Mouse (Mus musculus) kidney, adult 2 months (tissue): Measurements from ENCODE around the gene Adamts10. TPM values are rescaled to one million over a fixed set of nuclear protein-coding genes. Genes with fewer than 3 reads are reported as not detected.

Experiments
- DNase-seq: peaks from one replicate; pipeline ENCODE4 v3.0.0; 2021
- H3K27ac ChIP-seq: fragments of 200-500 bp; 2 replicates; pipeline ENCODE4 v1.5.1; 2012; ENCODE audit warnings: low read depth, low read length, control low read depth, inconsistent platforms; ENCODE audit not compliant: insufficient read depth
- H3K27me3 ChIP-seq: fragments of 200-500 bp; replicated peaks from 2 replicates; pipeline ENCODE4 v1.6.1; 2012; ENCODE audit warnings: mild to moderate bottlenecking, moderate library complexity, low read length, inconsistent platforms; ENCODE audit not compliant: control insufficient read depth, insufficient read depth
- H3K36me3 ChIP-seq: fragments of 200-500 bp; 2 replicates; pipeline ENCODE4 v1.6.1; 2012; ENCODE audit warnings: mild to moderate bottlenecking, moderate library complexity, low read length, inconsistent platforms; ENCODE audit not compliant: control insufficient read depth, insufficient read depth
- H3K4me1 ChIP-seq: fragments of 200-500 bp; 2 replicates; pipeline ENCODE4 v1.6.1; 2011; ENCODE audit warnings: low read length; ENCODE audit not compliant: control insufficient read depth, insufficient read depth
- H3K4me3 ChIP-seq: fragments of 200-500 bp; 2 replicates; pipeline ENCODE4 v1.5.1; 2011; ENCODE audit warnings: mild to moderate bottlenecking, low read depth, low read length, control low read depth; ENCODE audit not compliant: insufficient read depth
- CTCF ChIP-seq: fragments of 200-500 bp; conservative IDR thresholded peaks from 2 replicates; pipeline ENCODE4 v1.5.1; 2011; ENCODE audit warnings: low read depth, mild to moderate bottlenecking, control low read depth, low read length, moderate library complexity, mixed read lengths; ENCODE audit not compliant: insufficient read depth, insufficient read length
- POLR2A ChIP-seq: fragments of 200-500 bp; IDR thresholded peaks from one replicate; pipeline ENCODE4 v1.6.1; 2011; ENCODE audit warnings: low read depth, low read length, control low read depth
- WGBS: fragments of 180-500 bp; shearing (Covaris S2); methylation state at CpG from one replicate; pipeline ENCODE4 v1.1.7; 2018; 5-methylcytosine and 5-hydroxymethylcytosine counted together
- polyA plus RNA-seq: library from polyadenylated mRNA; depleted of rRNA; stranded (reverse); fragments of >200 nt; gene quantifications from 2 replicates; pipeline ENCODE4 v1.2.3, GENCODE M21; 2012

Gene Adamts10
- polyA plus RNA-seq, 1 experiment: 31.4 TPM

- no peak for TF ChIP-seq POLR2A
- TF ChIP-seq CTCF: no peak
- 51% methylated on average over 2 of the region's 2 CpGs for WGBS
- Histone ChIP-seq H3K4me1 (no peaks in the 10 kb centered on the region), H3K36me3 (no peaks in the 10 kb centered on the region), H3K27me3 (no peaks in the 10 kb centered on the region), H3K27ac (no peak overlapping the region; the same call in 1 of the 2 replicates), H3K4me3 (peak overlapping the region; percentile 72)
- peak; percentile 6 for DNase-seq
Measured at GRCm38 (mm10) chr17:33524806-33525373, 886 bp downstream of the Adamts10 start.

DNA sequence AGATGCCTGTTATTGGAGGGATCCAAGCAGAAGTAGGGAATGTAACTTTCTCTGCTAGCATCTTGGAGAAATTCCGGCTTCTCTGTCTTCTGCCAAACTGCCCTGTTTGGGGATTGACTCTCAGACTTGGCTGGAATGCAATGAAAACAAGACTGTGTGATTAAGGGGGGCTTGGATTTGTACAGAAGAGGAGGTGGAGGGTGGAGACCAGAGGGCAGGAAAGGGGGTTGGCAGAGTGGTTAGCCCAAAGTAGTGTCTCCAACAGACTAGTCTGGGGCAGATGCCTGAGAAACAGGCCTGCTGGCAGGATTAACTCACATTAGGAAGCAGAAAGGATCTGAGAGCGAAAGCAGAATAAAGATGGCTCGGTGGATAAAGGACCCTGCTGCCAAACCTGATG, 2.5 kb downstream of the Adamts10 start:
- Histone ChIP-seq H3K27ac (no peak overlapping the region), H3K4me1 (no peaks in the 10 kb centered on the region), H3K4me3 (no peak overlapping the region), H3K36me3 (no peaks in the 10 kb centered on the region), H3K27me3 (no peaks in the 10 kb centered on the region)
- WGBS: 66% methylated on average over 3 of the region's 3 CpGs
- TF ChIP-seq CTCF (no peak), POLR2A (no peak)
- peak; percentile 47 for DNase-seq

DNA sequence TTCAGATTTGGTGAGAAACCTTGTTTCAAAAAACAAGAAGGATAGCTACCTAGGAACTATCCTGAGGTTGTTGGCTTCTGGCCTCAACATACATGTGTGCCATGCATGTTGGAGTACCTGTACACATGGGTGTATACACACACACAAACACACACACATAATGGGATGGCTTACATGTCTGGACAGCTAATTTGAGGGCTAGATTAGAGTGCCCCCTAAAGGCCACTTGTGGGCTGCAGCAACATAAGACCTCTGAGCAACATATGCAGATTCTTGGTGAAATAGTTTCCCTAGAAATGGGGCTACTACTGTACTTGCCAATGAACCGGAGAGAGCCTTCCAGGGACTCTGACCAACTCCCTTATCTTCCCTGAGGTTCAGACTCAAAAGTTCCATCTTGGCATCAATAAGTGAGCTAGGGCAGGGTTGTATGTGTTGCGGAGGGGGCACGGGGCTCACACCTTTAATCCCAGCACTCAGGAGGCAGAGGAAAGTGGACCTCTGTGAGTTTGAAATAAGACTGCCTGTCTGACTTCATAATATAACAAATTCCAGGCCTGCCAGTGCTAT, 15.2 kb downstream of the Adamts10 start:
- WGBS: 90% methylated on average over 3 of the region's 3 CpGs
- H3K4me3 ChIP-seq: no peak overlapping the region
- TF ChIP-seq POLR2A (no peak), CTCF (peak; percentile 69)
- H3K4me1 ChIP-seq: no peaks in the 10 kb centered on the region
- no peaks in the 10 kb centered on the region for H3K27me3 ChIP-seq
- no peak overlapping the region for H3K27ac ChIP-seq
- DNase-seq: peak; percentile 61
- no peaks in the 10 kb centered on the region for H3K36me3 ChIP-seq

GRCm38 (mm10) chr17:33539878-33540277, 15.9 kb downstream of the Adamts10 start:
- no peaks in the 10 kb centered on the region for H3K4me1 ChIP-seq
- DNase-seq: no peak
- WGBS: 95% methylated on average over 4 of the region's 4 CpGs
- no peak overlapping the region for H3K27ac ChIP-seq
- H3K4me3 ChIP-seq: no peak overlapping the region
- no peaks in the 10 kb centered on the region for H3K27me3 ChIP-seq
- TF ChIP-seq POLR2A: no peak
- TF ChIP-seq CTCF: no peak
- H3K36me3 ChIP-seq: no peaks in the 10 kb centered on the region

GRCm38 (mm10) chr17:33549212-33549611, 25.2 kb downstream of the Adamts10 start:
- Histone ChIP-seq H3K27ac (no peak overlapping the region), H3K36me3 (no peaks in the 10 kb centered on the region), H3K4me3 (no peak overlapping the region), H3K4me1 (no peaks in the 10 kb centered on the region), H3K27me3 (no peaks in the 10 kb centered on the region)
- 87% methylated on average over 6 of the region's 6 CpGs for WGBS
- DNase-seq: no peak
- TF ChIP-seq POLR2A (no peak), CTCF (no peak)

- WGBS: 75% methylated on average over 10 of the region's 10 CpGs
- DNase-seq: no peak
- H3K4me1 ChIP-seq: no peaks in the 10 kb centered on the region
- no peak overlapping the region for H3K27ac ChIP-seq
- no peak overlapping the region for H3K4me3 ChIP-seq
- no peaks in the 10 kb centered on the region for H3K27me3 ChIP-seq
- no peak for TF ChIP-seq CTCF
- TF ChIP-seq POLR2A: no peak
- H3K36me3 ChIP-seq: no peaks in the 10 kb centered on the region
Measured at GRCm38 (mm10) chr17:33550388-33550787, 26.4 kb downstream of the Adamts10 start.

DNA sequence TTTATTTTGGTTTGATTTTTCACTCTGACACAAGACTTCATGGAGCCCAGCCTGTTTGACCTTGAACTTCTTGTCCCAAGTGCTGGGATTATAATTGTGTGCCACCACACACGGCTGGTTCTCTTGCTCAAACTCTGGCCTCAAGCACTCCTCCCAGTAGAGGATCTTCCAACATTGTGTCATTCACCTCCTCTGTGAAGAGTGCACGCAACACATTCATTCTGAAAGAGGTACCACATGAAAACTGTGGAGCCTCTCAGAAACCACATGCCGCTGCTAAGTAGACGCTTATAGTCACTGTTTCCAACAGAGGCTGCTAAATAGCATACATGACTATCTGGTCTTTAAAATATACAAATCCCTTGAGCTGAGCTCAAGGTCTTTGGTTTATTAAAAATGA, 28.1 kb downstream of the Adamts10 start:
- Histone ChIP-seq H3K4me1 (no peaks in the 10 kb centered on the region), H3K4me3 (no peak overlapping the region), H3K27ac (no peak overlapping the region), H3K36me3 (no peaks in the 10 kb centered on the region), H3K27me3 (no peaks in the 10 kb centered on the region)
- TF ChIP-seq POLR2A (no peak), CTCF (no peak)
- WGBS: 87% methylated on average over 4 of the region's 4 CpGs
- DNase-seq: no peak

- Histone ChIP-seq H3K4me1 (no peaks in the 10 kb centered on the region), H3K27me3 (no peaks in the 10 kb centered on the region), H3K27ac (no peak overlapping the region), H3K36me3 (no peaks in the 10 kb centered on the region), H3K4me3 (no peak overlapping the region)
- DNase-seq: peak; percentile 20
- TF ChIP-seq CTCF: peak; percentile 55
- TF ChIP-seq POLR2A: no peak
- WGBS: 62% methylated on average over 4 of the region's 4 CpGs
Measured at GRCm38 (mm10) chr17:33552964-33553363, 29.0 kb downstream of the Adamts10 start.
